Mouse (Mus musculus) left cerebral cortex, postnatal 10 days (tissue): ENCODE results near the gene Hyal3. TPM values are rescaled to one million over a fixed set of nuclear protein-coding genes. Genes with fewer than 3 reads are reported as not detected.
"Not testable (repeated sequence)": the region's sequence is repeated elsewhere in the genome, so short reads cannot be mapped to it uniquely, and the experiment has no call there.

ENCODE experiments used
- DNase-seq, 2 experiments: peaks; one replicate each; pipeline ENCODE4 v3.0.0; 2021 to 2022; ENCODE audit warnings: low spot score in 2 of 2, mixed read lengths in 1 of 2; ENCODE audit errors: extremely low spot score in 1 of 2
- intact Hi-C: fragments of 180-260 bp; cut with DNase I; formaldehyde crosslinking; loops from one replicate; pipeline ENCODE4 v1.15.1; 2025
- total RNA-seq, 2 experiments: library from RNA; stranded (reverse); gene quantifications; 2 replicates each; pipeline ENCODE4 v1.2.3; 2021

Gene Hyal3
- total RNA-seq, 2 experiments from 2014 or later = 0.99 to 1.4 TPM

GRCm38 (mm10) chr9:107568331-107569261, 12.0 kb upstream of the Hyal3 start:
- peak; percentile 76 to 91 for DNase-seq
- intact Hi-C loops = no loop called here

- intact Hi-C loops = no loop called here
- DNase-seq = no peak
Measured at GRCm38 (mm10) chr9:107569270-107569669, 11.3 kb upstream of the Hyal3 start.

GRCm38 (mm10) chr9:107570016-107570415, 10.6 kb upstream of the Hyal3 start:
- intact Hi-C loops = no loop called here

GRCm38 (mm10) chr9:107570845-107571244, 9.8 kb upstream of the Hyal3 start:
- intact Hi-C loops = no loop called here
- no peak for DNase-seq

More at GRCm38 (mm10) chr9:107570016-107570415, 10.6 kb upstream of the Hyal3 start:
- DNase-seq = no peak

- no peak for DNase-seq
- intact Hi-C loops = no loop called here
Measured at GRCm38 (mm10) chr9:107571534-107572326, 8.9 kb upstream of the Hyal3 start.

- DNase-seq = no peak
- intact Hi-C loops = no loop called here
Measured at GRCm38 (mm10) chr9:107572327-107572662, 8.3 kb upstream of the Hyal3 start.

GRCm38 (mm10) chr9:107573774-107574173, 6.8 kb upstream of the Hyal3 start:
- DNase-seq, intact Hi-C loops: not testable (repeated sequence)

- no peak for DNase-seq
- intact Hi-C loops = no loop called here
Measured at GRCm38 (mm10) chr9:107575579-107576356, 4.8 kb upstream of the Hyal3 start.

- intact Hi-C loops = no loop called here
- DNase-seq = peak in 1 of 2 experiments; percentile 90
Measured at GRCm38 (mm10) chr9:107576357-107577107, 4.1 kb upstream of the Hyal3 start, which contains the start of gene Hyal1. Gene Hyal1, plus strand, starts transcription at chr9:107576927.

- no peak for DNase-seq
- intact Hi-C loops = no loop called here
Measured at GRCm38 (mm10) chr9:107577871-107578270, 2.7 kb upstream of the Hyal3 start.

GRCm38 (mm10) chr9:107578587-107578986, 2.0 kb upstream of the Hyal3 start, which contains the start of gene Naa80:
Gene Naa80, plus strand, starts transcription at chr9:107578887.
- no peak for DNase-seq
- intact Hi-C loops = no loop called here

- no peak for DNase-seq
- intact Hi-C loops = no loop called here
Measured at GRCm38 (mm10) chr9:107579023-107579900, 1.4 kb upstream of the Hyal3 start.

GRCm38 (mm10) chr9:107581584-107581983, 966 bp downstream of the Hyal3 start:
- DNase-seq = no peak
- intact Hi-C loops = no loop called here

- no peak for DNase-seq
- intact Hi-C loops = no loop called here
Measured at GRCm38 (mm10) chr9:107582509-107583062, 2.0 kb downstream of the Hyal3 start.

- intact Hi-C loops = no loop called here
Measured at GRCm38 (mm10) chr9:107583174-107583573, 2.6 kb downstream of the Hyal3 start.

GRCm38 (mm10) chr9:107586504-107586903, 5.9 kb downstream of the Hyal3 start:
- intact Hi-C loops = no loop called here
- DNase-seq = no peak

More at GRCm38 (mm10) chr9:107583174-107583573, 2.6 kb downstream of the Hyal3 start:
- no peak for DNase-seq
